Mouse (Mus musculus): ENCODE data around the gene 0610010K14Rik. TPM values are rescaled to one million over a fixed set of nuclear protein-coding genes. Genes with fewer than 3 reads are reported as not detected.

Gene 0610010K14Rik
- polyA plus RNA-seq (2012; rRNA removed), result 174 and 197 TPM in 2 replicates

GRCm38 (mm10) chr11:70237457-70238167, at the start of gene 0610010K14Rik:
Gene 0610010K14Rik (minus strand): TSS chr11:70237914.

GRCm38 (mm10) chr11:70254931-70255531, 17.3 kb upstream of the 0610010K14Rik start, which contains the start of gene Alox12:
Gene Alox12 (minus strand): TSS chr11:70255353.

GRCm38 (mm10) chr11:70239541-70240279, 2.0 kb upstream of the 0610010K14Rik start, which contains the start of the genes Gm21988 and Rnasek:
Gene Gm21988 (minus strand): TSS chr11:70239830.
Gene Rnasek (minus strand): TSS chr11:70239842.

GRCm38 (mm10) chr11:70229260-70230010, 8.3 kb downstream of the 0610010K14Rik start, which contains the start of gene Bcl6b:
Gene Bcl6b (minus strand): TSS chr11:70229798.

GRCm38 (mm10) chr11:70220731-70221602, 16.7 kb downstream of the 0610010K14Rik start, which contains the start of gene Slc16a13:
Gene Slc16a13 (minus strand): TSS chr11:70221064.

GRCm38 (mm10) chr11:70212423-70212822, 25.3 kb downstream of the 0610010K14Rik start, which contains the start of gene Slc16a11:
Gene Slc16a11 (plus strand): TSS chr11:70212752.

Other genes starting within 250 kb of the 0610010K14Rik start
- gene Gabarap, start 246.8 kb downstream of the 0610010K14Rik start, polyA plus RNA-seq (2012; rRNA removed), result 521 and 610 TPM in 2 replicates
- gene Phf23, start 242.1 kb downstream of the 0610010K14Rik start, polyA plus RNA-seq (2012; rRNA removed), result 60.2 and 65.1 TPM in 2 replicates
- gene Dvl2, start 237.3 kb downstream of the 0610010K14Rik start, polyA plus RNA-seq (2012; rRNA removed), result 42.8 and 47.8 TPM in 2 replicates
- 45.6 and 50.3 TPM in 2 replicates for gene Acadvl, start 222.5 kb downstream of the 0610010K14Rik start, polyA plus RNA-seq (2012; rRNA removed)
- 202 and 211 TPM in 2 replicates for gene Dlg4, start 221.0 kb downstream of the 0610010K14Rik start, polyA plus RNA-seq (2012; rRNA removed)
- 2.0 and 2.2 TPM in 2 replicates for gene Asgr1, start 183.8 kb downstream of the 0610010K14Rik start, polyA plus RNA-seq (2012; rRNA removed)
- gene Asgr2, start 145.3 kb downstream of the 0610010K14Rik start, polyA plus RNA-seq (2012; rRNA removed), result 0.05 TPM in 1 of 2 replicates, not detected in the other
- 0.61 and 0.74 TPM in 2 replicates for gene Mgl2, start 107.6 kb downstream of the 0610010K14Rik start, polyA plus RNA-seq (2012; rRNA removed)
- 1.0 and 1.2 TPM in 2 replicates for gene Clec10a, start 81.7 kb downstream of the 0610010K14Rik start, polyA plus RNA-seq (2012; rRNA removed)
- gene Slc16a11, start 25.2 kb downstream of the 0610010K14Rik start, polyA plus RNA-seq (2012; rRNA removed), result 2.5 and 4.8 TPM in 2 replicates
- gene Slc16a13, start 16.9 kb downstream of the 0610010K14Rik start, polyA plus RNA-seq (2012; rRNA removed), result 12.4 and 12.5 TPM in 2 replicates
- 5.7 and 6.6 TPM in 2 replicates for gene Bcl6b, start 8.1 kb downstream of the 0610010K14Rik start, polyA plus RNA-seq (2012; rRNA removed)
- 15.3 and 17.5 TPM in 2 replicates for gene Gm21988, start 1.9 kb upstream of the 0610010K14Rik start, polyA plus RNA-seq (2012; rRNA removed)
- 69.4 and 72.3 TPM in 2 replicates for gene Rnasek, start 1.9 kb upstream of the 0610010K14Rik start, polyA plus RNA-seq (2012; rRNA removed)
- 0.93 and 1.4 TPM in 2 replicates for gene Alox12, start 17.4 kb upstream of the 0610010K14Rik start, polyA plus RNA-seq (2012; rRNA removed)
- 0.13 TPM in 1 of 2 replicates, not detected in the other for gene Alox12e, start 84.7 kb upstream of the 0610010K14Rik start, polyA plus RNA-seq (2012; rRNA removed)
- gene Alox15, start 114.1 kb upstream of the 0610010K14Rik start, polyA plus RNA-seq (2012; rRNA removed), result 0.07 and 0.18 TPM in 2 replicates
- 32.2 and 32.3 TPM in 2 replicates for gene Pelp1, start 172.1 kb upstream of the 0610010K14Rik start, polyA plus RNA-seq (2012; rRNA removed)
- 81.0 and 83.3 TPM in 2 replicates for gene Arrb2, start 194.7 kb upstream of the 0610010K14Rik start, polyA plus RNA-seq (2012; rRNA removed)
- gene Med11, start 214.0 kb upstream of the 0610010K14Rik start, polyA plus RNA-seq (2012; rRNA removed), result 40.6 and 42.1 TPM in 2 replicates
- 1.5 TPM in 2 replicates for gene Zmynd15, start 221.5 kb upstream of the 0610010K14Rik start, polyA plus RNA-seq (2012; rRNA removed)
- 3.5 and 5.7 TPM in 2 replicates for gene Cxcl16, start 222.1 kb upstream of the 0610010K14Rik start, polyA plus RNA-seq (2012; rRNA removed)